Mouse (Mus musculus): ENCODE results near the gene Snip1.
A peak's percentile ranks its signal among the peaks of the same experiment; 100 is the strongest.

The Snip1 gene

GRCm38 (mm10) chr4:125066490-125067370 lies at the start of gene Snip1:
TSS of gene Snip1 (plus strand) at chr4:125066672.
- peak; percentile 96 for DNase-seq

- DNase-seq = no peak
Observed at GRCm38 (mm10) chr4:125017431-125017830, 49.0 kb upstream of the Snip1 start.

GRCm38 (mm10) chr4:125020780-125021538 lies 45.5 kb upstream of the Snip1 start:
- no peak for DNase-seq

- DNase-seq = peak; percentile 91 to 93
Observed at GRCm38 (mm10) chr4:125029891-125030614, 36.4 kb upstream of the Snip1 start.

GRCm38 (mm10) chr4:125034341-125034740 lies 32.1 kb upstream of the Snip1 start:
- no peak for DNase-seq

- no peak for DNase-seq
Observed at GRCm38 (mm10) chr4:125044454-125044853, 22.0 kb upstream of the Snip1 start.

- DNase-seq = no peak
Observed at GRCm38 (mm10) chr4:125055385-125055784, 11.1 kb upstream of the Snip1 start.

- DNase-seq = no peak
Observed at GRCm38 (mm10) chr4:125056476-125056875, 10.0 kb upstream of the Snip1 start.

- no peak for DNase-seq
Observed at GRCm38 (mm10) chr4:125057273-125057672, 9.2 kb upstream of the Snip1 start.

GRCm38 (mm10) chr4:125058033-125058432 lies 8.4 kb upstream of the Snip1 start:
- DNase-seq = no peak

- DNase-seq = peak; percentile 29 to 31
Observed at GRCm38 (mm10) chr4:125059025-125059424, 7.4 kb upstream of the Snip1 start.

- DNase-seq = no peak
Observed at GRCm38 (mm10) chr4:125063829-125064228, 2.6 kb upstream of the Snip1 start.

GRCm38 (mm10) chr4:125065517-125066307 lies 760 bp upstream of the Snip1 start, which contains the start of gene Dnali1:
TSS of gene Dnali1 (minus strand) at chr4:125065703.
- DNase-seq = peak; percentile 24 to 29

- no peak for DNase-seq
Observed at GRCm38 (mm10) chr4:125077700-125078099, 11.2 kb downstream of the Snip1 start.

- DNase-seq = no peak
Observed at GRCm38 (mm10) chr4:125078698-125079097, 12.2 kb downstream of the Snip1 start.

- DNase-seq = peak; percentile 92 to 93
Observed at GRCm38 (mm10) chr4:125084403-125085345, 18.2 kb downstream of the Snip1 start, which contains the start of gene Meaf6. TSS of gene Meaf6 (plus strand) at chr4:125085134.

GRCm38 (mm10) chr4:125085346-125085841 lies 18.9 kb downstream of the Snip1 start:
- peak; percentile 60 to 62 for DNase-seq

GRCm38 (mm10) chr4:125093031-125093430 lies 26.6 kb downstream of the Snip1 start:
- DNase-seq = no peak

GRCm38 (mm10) chr4:125096066-125096465 lies 29.6 kb downstream of the Snip1 start:
- DNase-seq = no peak

GRCm38 (mm10) chr4:125097412-125097811 lies 30.9 kb downstream of the Snip1 start:
- no peak for DNase-seq

- DNase-seq = peak; percentile 82 to 83
Observed at GRCm38 (mm10) chr4:125099458-125099857, 33.0 kb downstream of the Snip1 start.

Data from cerebellum, postnatal 36 days (tissue).